Mouse (Mus musculus) layer of hippocampus, adult 11-12 months (tissue): Measurements from ENCODE around the gene Clps.

Experiments
- DNase-seq: peaks from one replicate; pipeline ENCODE4 v3.0.0; 2022; ENCODE audit warnings: low spot score

The Clps gene

GRCm38 (mm10) chr17:28517956-28518614 is 42.5 kb downstream of the Clps start:
- DNase-seq, result peak; percentile 94

DNA sequence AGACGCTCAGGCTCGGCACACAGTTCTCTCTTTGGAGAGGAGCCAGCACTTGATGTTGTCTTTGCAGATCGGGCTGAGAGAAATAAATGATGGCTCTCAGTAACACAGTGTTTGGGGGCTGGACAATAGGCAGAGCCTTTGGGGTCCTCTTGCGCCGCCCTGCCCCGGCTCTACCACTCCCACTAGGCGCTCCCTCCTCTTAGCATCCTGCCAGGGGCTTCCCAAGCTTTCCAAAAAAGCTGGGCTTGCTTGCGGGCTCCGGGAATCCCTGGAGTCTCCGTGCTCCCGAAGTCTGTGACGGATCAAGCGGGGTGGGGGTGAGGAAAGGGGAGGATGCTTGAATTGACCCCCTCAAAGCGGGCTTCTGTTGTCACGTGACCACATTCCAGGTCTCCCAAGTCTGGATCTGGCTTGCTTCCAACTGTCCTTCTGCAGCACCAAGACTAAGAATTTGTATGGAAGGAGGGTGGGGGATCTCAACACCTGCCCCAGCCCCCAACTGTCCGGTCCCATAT is 43.1 kb downstream of the Clps start, which contains the start of gene Fkbp5:
Gene Fkbp5, minus strand, starts transcription at position 87 of the 515 bp plus-strand sequence.
- DNase-seq, result peak; percentile 76

- no peak for DNase-seq
Measured at GRCm38 (mm10) chr17:28516881-28517280, 43.7 kb downstream of the Clps start.

- DNase-seq, result no peak
Measured at GRCm38 (mm10) chr17:28515431-28516341, 44.9 kb downstream of the Clps start.

DNA sequence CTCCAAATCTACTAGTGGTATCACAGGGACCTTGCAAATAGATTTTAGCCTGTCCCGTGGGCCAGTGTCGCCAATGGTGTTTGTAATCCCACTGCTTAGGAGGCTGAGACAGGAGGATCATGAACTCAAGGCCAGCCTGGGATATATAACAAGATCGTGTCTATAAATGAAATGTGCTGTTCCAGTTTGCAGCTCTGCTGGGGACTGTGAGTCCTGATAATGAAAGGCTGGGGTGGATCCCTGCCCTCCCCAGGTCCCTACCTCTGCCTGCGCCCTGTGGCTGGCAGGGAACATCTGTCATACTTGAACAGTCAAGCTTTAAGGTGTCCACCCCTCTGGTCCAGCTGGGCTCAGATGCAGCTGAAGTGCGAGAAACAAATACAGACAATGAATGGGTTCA is 46.0 kb downstream of the Clps start:
- DNase-seq, result no peak

DNA sequence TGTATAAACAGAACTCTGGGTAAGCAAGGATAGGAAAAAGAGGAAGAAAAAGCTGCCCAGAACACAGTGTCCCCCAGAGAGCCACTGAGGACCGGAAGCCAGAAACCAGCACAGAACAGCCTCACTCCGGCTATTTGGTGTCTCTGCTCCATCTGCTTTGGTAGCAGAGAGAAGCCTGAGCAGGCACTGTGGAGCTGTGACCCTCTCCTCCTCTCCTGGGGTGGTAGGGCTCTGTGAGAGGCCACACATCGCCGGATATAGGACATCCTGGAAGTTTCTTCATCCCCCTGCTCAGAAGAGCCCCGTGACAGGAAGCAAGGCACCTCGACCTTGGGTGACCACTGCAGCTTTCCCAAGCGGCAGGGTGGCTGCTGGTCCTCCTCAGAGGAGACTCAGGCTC is 46.7 kb downstream of the Clps start:
- no peak for DNase-seq

GRCm38 (mm10) chr17:28513337-28513736 is 47.2 kb downstream of the Clps start:
- DNase-seq, result no peak

- DNase-seq, result no peak
Measured at GRCm38 (mm10) chr17:28512696-28513095, 47.9 kb downstream of the Clps start.

GRCm38 (mm10) chr17:28511616-28512541 is 48.7 kb downstream of the Clps start:
- no peak for DNase-seq

DNA sequence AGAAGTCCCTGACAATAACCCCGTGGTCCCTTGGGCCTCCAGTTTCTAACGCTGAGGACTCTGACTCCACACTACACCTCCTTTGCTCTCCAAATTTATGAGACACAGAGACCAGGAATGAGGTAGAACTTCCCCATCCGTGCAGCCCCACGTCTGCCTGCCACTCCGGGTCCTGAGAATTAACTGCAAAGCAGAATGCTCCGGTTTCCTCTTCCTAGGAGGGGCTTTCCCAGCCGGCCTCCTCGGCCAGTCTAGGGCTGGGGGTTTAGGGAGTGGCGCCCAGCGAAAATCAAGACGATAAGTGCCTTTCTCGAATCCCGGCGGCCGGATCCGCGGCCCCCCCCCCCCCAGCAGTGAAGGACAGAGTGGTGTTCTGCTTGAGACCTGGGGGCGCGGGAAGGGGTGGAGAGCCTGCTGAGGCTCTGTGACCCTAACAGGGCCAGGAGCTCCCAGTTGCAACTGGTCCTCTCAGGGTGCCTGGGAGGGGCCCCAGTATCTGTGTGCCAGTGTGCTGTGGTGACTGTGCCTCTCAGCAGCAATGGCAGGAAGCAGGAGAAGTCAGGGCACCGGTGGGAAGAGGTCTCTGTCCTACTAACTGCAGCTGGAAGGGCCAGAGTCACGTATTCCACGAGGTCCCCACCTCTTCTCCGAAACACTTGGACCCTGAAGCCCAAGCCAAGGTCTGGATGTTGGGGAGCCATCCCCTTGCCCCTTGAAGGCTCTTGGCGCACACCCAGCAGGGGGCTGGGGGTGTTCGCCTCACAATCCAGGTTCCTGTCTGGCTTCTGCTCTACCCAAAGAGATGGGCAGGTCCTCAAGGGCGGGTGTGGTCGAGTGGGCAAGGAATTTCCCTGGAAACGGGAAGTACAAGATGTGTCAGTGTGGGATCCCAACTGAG is 49.9 kb downstream of the Clps start:
- no peak for DNase-seq
